Mouse (Mus musculus): ENCODE results near the gene Nhsl1.
"Not testable (repeated sequence)": the region's sequence is repeated elsewhere in the genome, so short reads cannot be mapped to it uniquely, and the experiment has no call there.

Gene Nhsl1

GRCm38 (mm10) chr10:18445603-18446358 is 127.0 kb downstream of the Nhsl1 start:
- DNase-seq (ENCODE audit: low spot score in 2 of 2), result no peak

GRCm38 (mm10) chr10:18446359-18446820 is 127.6 kb downstream of the Nhsl1 start:
- no peak for DNase-seq (ENCODE audit: low spot score in 2 of 2)

- no peak for DNase-seq (ENCODE audit: low spot score in 2 of 2)
These were observed 128.5 kb downstream of the Nhsl1 start for GRCm38 (mm10) chr10:18447299-18447698.

GRCm38 (mm10) chr10:18448896-18449295 is 130.1 kb downstream of the Nhsl1 start:
- not testable (repeated sequence) for DNase-seq (ENCODE audit: low spot score in 2 of 2)

GRCm38 (mm10) chr10:18453380-18453779 is 134.6 kb downstream of the Nhsl1 start:
- peak; percentile 34 to 72 for DNase-seq (ENCODE audit: low spot score in 2 of 2)

GRCm38 (mm10) chr10:18454161-18454560 is 135.4 kb downstream of the Nhsl1 start:
- no peak for DNase-seq (ENCODE audit: low spot score in 2 of 2)

- DNase-seq (ENCODE audit: low spot score in 2 of 2), result no peak
These were observed 136.6 kb downstream of the Nhsl1 start for GRCm38 (mm10) chr10:18455301-18455920.

- DNase-seq (ENCODE audit: low spot score in 2 of 2), result no peak
These were observed 139.2 kb downstream of the Nhsl1 start for GRCm38 (mm10) chr10:18457808-18458475.

GRCm38 (mm10) chr10:18461336-18461735 is 142.6 kb downstream of the Nhsl1 start:
- no peak for DNase-seq (ENCODE audit: low spot score in 2 of 2)

GRCm38 (mm10) chr10:18463071-18463841 is 144.5 kb downstream of the Nhsl1 start:
- DNase-seq (ENCODE audit: low spot score in 2 of 2), result no peak

GRCm38 (mm10) chr10:18468396-18468795 is 149.6 kb downstream of the Nhsl1 start:
- DNase-seq (ENCODE audit: low spot score in 2 of 2), result no peak

- DNase-seq (ENCODE audit: low spot score in 2 of 2), result no peak
These were observed 150.7 kb downstream of the Nhsl1 start for GRCm38 (mm10) chr10:18469279-18470135.

- no peak for DNase-seq (ENCODE audit: low spot score in 2 of 2)
These were observed 151.7 kb downstream of the Nhsl1 start for GRCm38 (mm10) chr10:18470351-18471060.

- DNase-seq (ENCODE audit: low spot score in 2 of 2), result no peak
These were observed 152.9 kb downstream of the Nhsl1 start for GRCm38 (mm10) chr10:18471648-18472047.

GRCm38 (mm10) chr10:18475126-18475525 is 156.3 kb downstream of the Nhsl1 start:
- DNase-seq (ENCODE audit: low spot score in 2 of 2), result no peak

- DNase-seq (ENCODE audit: low spot score in 2 of 2), result no peak
These were observed 159.5 kb downstream of the Nhsl1 start for GRCm38 (mm10) chr10:18478294-18478693.

GRCm38 (mm10) chr10:18479285-18479684 is 160.5 kb downstream of the Nhsl1 start:
- DNase-seq (ENCODE audit: low spot score in 2 of 2), result no peak

- no peak for DNase-seq (ENCODE audit: low spot score in 2 of 2)
These were observed 162.1 kb downstream of the Nhsl1 start for GRCm38 (mm10) chr10:18480836-18481235.

GRCm38 (mm10) chr10:18482558-18483141 is 163.9 kb downstream of the Nhsl1 start:
- DNase-seq (ENCODE audit: low spot score in 2 of 2), result no peak

GRCm38 (mm10) chr10:18483658-18484057 is 164.9 kb downstream of the Nhsl1 start:
- no peak for DNase-seq (ENCODE audit: low spot score in 2 of 2)
